Mouse (Mus musculus) layer of hippocampus, postnatal 14 days (tissue): Measurements from ENCODE around the gene Gabarap. TPM values are rescaled to one million over a fixed set of nuclear protein-coding genes. Genes with fewer than 3 reads are reported as not detected.

Experiments
- DNase-seq, 2 experiments: peaks; one replicate each; pipeline ENCODE4 v3.0.0; 2021 to 2022; ENCODE audit warnings: low spot score in 2 of 2, mixed read lengths in 1 of 2
- total RNA-seq, 2 experiments: library from RNA; stranded (reverse); gene quantifications; 2 replicates each; pipeline ENCODE4 v1.2.3; 2021

Gene Gabarap
- total RNA-seq, 2 experiments from 2014 or later: 221 to 251 TPM

- no peak for DNase-seq
These were observed 28.6 kb downstream of the Gabarap start for GRCm38 (mm10) chr11:70019495-70020021.

- DNase-seq: peak; percentile 41 to 73
These were observed 29.2 kb downstream of the Gabarap start for GRCm38 (mm10) chr11:70020022-70020631.

- DNase-seq: peak; percentile 67 to 87
These were observed 29.9 kb downstream of the Gabarap start for GRCm38 (mm10) chr11:70020731-70021263.

- peak; percentile 98 to 99 for DNase-seq
These were observed 30.6 kb downstream of the Gabarap start for GRCm38 (mm10) chr11:70021264-70022132.

- DNase-seq: no peak
These were observed 32.7 kb downstream of the Gabarap start for GRCm38 (mm10) chr11:70023481-70024150.

GRCm38 (mm10) chr11:70024151-70024514, 33.2 kb downstream of the Gabarap start:
- DNase-seq: no peak

GRCm38 (mm10) chr11:70026689-70027088, 35.7 kb downstream of the Gabarap start:
- DNase-seq: no peak

GRCm38 (mm10) chr11:70027397-70027796, 36.5 kb downstream of the Gabarap start:
- DNase-seq: peak in 1 of 2 experiments; percentile 55

GRCm38 (mm10) chr11:70028401-70029129, 37.6 kb downstream of the Gabarap start:
- no peak for DNase-seq

GRCm38 (mm10) chr11:70029130-70029801, 38.3 kb downstream of the Gabarap start:
- DNase-seq: peak; percentile 81 to 92

GRCm38 (mm10) chr11:70029829-70030550, 39.0 kb downstream of the Gabarap start:
- DNase-seq: no peak

GRCm38 (mm10) chr11:70030651-70031320, 39.8 kb downstream of the Gabarap start:
- DNase-seq: no peak

- DNase-seq: no peak
These were observed 40.4 kb downstream of the Gabarap start for GRCm38 (mm10) chr11:70031321-70031670.

- DNase-seq: no peak
These were observed 47.2 kb downstream of the Gabarap start for GRCm38 (mm10) chr11:70038174-70038573.

GRCm38 (mm10) chr11:70039631-70040030, 48.7 kb downstream of the Gabarap start:
- no peak for DNase-seq

GRCm38 (mm10) chr11:70040184-70040583, 49.2 kb downstream of the Gabarap start:
- no peak for DNase-seq

GRCm38 (mm10) chr11:70042309-70043085, 51.6 kb downstream of the Gabarap start:
- DNase-seq: no peak

GRCm38 (mm10) chr11:70043665-70044064, 52.7 kb downstream of the Gabarap start:
- no peak for DNase-seq
